Mouse (Mus musculus) T-helper 17 cell (primary cell): ENCODE data around the gene Ttc39b.
"Not testable (repeated sequence)": the region's sequence is repeated elsewhere in the genome, so short reads cannot be mapped to it uniquely, and the experiment has no call there.

Experiments
- in situ Hi-C, 2 experiments: fragments of 300-600 bp; cut with MboI, MseI; formaldehyde crosslinking; loops; 1 replicate in 1 of 2; 2 replicates in 1 of 2; pipeline ENCODE4 v1.15.1; 2025; ENCODE audit warnings: high pct_unique_total_duplicates in 2 of 2

The Ttc39b gene

GRCm38 (mm10) chr4:83274241-83274640 is 49.8 kb downstream of the Ttc39b start:
- in situ Hi-C loops = loop anchor here in 1 of 2 experiments (10.0 kb wide), 1 partner anchor 739 kb away; no protein-coding TSS in a partner anchor

- in situ Hi-C loops = loop anchor here in 1 of 2 experiments (10.0 kb wide), 1 partner anchor 739 kb away; no protein-coding TSS in a partner anchor
These were observed 50.4 kb downstream of the Ttc39b start for GRCm38 (mm10) chr4:83273616-83274050.

GRCm38 (mm10) chr4:83272917-83273615 is 51.0 kb downstream of the Ttc39b start:
- in situ Hi-C loops = loop anchor here in 1 of 2 experiments (10.0 kb wide), 1 partner anchor 738 kb away; no protein-coding TSS in a partner anchor

- in situ Hi-C loops = loop anchor here in 1 of 2 experiments (10.0 kb wide), 1 partner anchor 736 kb away; no protein-coding TSS in a partner anchor
These were observed 53.6 kb downstream of the Ttc39b start for GRCm38 (mm10) chr4:83270481-83270880.

GRCm38 (mm10) chr4:83269614-83270013 is 54.4 kb downstream of the Ttc39b start:
- in situ Hi-C loops = loop anchor here in 1 of 2 experiments (10.0 kb wide), 1 partner anchor 735 kb away; no protein-coding TSS in a partner anchor

GRCm38 (mm10) chr4:83265926-83266692 is 57.9 kb downstream of the Ttc39b start:
- in situ Hi-C loops = no loop called here

GRCm38 (mm10) chr4:83264832-83265231 is 59.2 kb downstream of the Ttc39b start:
- in situ Hi-C loops = loop anchor here in 1 of 2 experiments (5.0 kb wide), 2 partner anchors 42 to 82 kb away; no protein-coding TSS in a partner anchor

GRCm38 (mm10) chr4:83261998-83262397 is 62.1 kb downstream of the Ttc39b start:
- in situ Hi-C loops = loop anchor here in 1 of 2 experiments (5.0 kb wide), 2 partner anchors 45 to 85 kb away; no protein-coding TSS in a partner anchor

GRCm38 (mm10) chr4:83259690-83260089 is 64.4 kb downstream of the Ttc39b start:
- in situ Hi-C loops = loop anchor here in 1 of 2 experiments (5.0 kb wide), 2 partner anchors 48 to 88 kb away; no protein-coding TSS in a partner anchor

DNA sequence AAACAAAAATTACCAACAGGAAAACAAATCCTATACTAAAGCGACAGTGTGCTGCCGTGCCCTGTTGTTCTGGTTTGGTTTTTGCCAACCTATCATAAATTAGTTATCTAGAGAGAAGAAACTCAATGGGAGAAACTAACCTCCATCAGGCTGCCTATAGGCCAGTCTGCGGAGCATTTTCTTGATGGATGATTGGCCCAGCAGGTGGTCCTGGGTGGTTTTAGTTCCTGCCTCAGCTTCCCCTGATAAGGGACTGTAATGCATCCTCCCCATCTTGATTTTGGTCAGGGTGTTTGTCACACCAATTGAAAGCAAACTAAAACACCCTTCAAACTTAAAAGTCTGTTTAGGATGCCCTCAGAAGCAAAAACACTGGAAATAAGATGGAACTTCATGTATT is 65.8 kb downstream of the Ttc39b start:
- in situ Hi-C loops = no loop called here

- in situ Hi-C loops = no loop called here
These were observed 66.5 kb downstream of the Ttc39b start for GRCm38 (mm10) chr4:83257279-83258260.

DNA sequence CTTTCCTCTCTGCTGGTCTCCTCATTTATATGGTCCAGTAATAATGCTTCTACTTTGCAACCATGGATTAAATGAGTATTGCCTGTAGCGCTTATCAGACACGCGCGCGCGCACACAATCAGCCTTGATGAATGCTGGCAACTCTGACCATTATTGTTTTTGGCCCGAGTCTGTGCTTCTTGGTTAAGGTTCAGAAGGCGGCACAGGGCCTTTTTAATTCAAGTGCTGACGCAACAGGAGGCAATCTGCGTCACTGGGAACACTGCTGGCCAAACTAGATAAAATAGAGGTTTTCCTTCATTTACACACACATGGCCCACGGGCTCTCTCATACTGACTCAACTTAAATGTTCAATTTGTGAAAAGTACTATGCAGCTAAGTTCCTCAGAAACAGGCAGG is 67.3 kb downstream of the Ttc39b start:
- in situ Hi-C loops = no loop called here

GRCm38 (mm10) chr4:83254941-83255340 is 69.1 kb downstream of the Ttc39b start:
- in situ Hi-C loops = no loop called here

DNA sequence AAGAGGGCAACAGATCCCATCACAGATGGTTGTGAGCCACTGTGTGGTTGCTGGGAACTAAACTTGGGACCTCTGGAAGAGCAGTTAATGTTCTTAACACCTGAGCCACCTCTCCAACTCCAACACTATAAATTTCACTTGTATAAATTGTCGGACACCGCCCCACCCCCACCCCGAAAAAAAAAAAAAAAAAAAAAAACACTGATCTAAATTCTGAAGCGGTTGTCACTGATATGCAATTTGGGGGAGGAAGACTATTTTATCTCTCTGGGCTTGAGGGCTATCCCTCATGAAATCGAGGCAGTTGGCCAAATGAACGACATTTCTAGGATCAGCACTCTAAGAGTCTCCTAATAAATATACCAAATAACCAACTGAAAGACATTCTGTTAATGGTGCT is 70.4 kb downstream of the Ttc39b start:
- in situ Hi-C loops = no loop called here

DNA sequence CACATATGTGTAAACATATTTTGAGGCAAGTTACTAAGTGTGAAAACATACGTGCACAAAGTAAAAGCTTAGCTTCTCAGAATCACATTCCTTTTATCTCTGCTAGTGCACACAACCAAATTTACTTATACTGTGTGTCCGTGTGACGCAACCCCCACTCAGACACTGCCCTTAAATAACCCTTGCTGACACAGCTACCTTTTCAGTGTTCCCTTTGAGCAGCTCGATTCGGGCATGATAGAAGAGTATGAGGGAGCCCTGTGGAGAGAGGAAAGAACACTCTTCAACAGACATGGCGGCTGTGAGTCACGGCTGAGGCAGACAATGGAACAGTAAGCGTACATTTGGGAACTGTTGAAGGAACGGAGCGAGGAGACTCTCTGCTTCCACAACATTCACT is 80.3 kb downstream of the Ttc39b start:
- in situ Hi-C loops = no loop called here

GRCm38 (mm10) chr4:83241630-83242029 is 82.4 kb downstream of the Ttc39b start:
- in situ Hi-C loops = no loop called here

DNA sequence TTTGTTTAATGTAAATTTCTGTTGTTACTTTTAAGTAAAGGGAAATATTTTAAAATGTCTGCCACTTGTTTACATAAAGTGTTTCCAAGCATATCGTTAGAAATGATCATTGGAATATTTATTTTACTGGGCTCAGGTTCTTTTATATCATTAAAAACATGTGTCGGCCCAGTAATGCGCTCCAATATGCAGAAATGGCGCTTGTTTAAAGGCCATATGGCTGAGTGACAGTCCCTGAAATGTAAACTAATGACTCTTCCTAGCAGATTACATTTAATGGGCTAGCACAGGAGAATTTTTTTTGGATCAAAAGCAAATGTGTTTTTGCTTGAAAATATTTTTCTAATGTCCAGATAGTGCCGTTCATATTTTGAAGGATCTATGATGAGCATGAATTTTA is 86.4 kb downstream of the Ttc39b start:
- in situ Hi-C loops = no loop called here

GRCm38 (mm10) chr4:83235304-83235703 is 88.8 kb downstream of the Ttc39b start:
- in situ Hi-C loops = not testable (repeated sequence)

GRCm38 (mm10) chr4:83234739-83235138 is 89.3 kb downstream of the Ttc39b start:
- in situ Hi-C loops = no loop called here

- in situ Hi-C loops = no loop called here
These were observed 89.9 kb downstream of the Ttc39b start for GRCm38 (mm10) chr4:83234132-83234531.
